Mouse (Mus musculus): ENCODE measurements around the gene Cd200r1.
A peak's percentile ranks its signal among the peaks of the same experiment; 100 is the strongest.
"Not testable (repeated sequence)": the region's sequence is repeated elsewhere in the genome, so short reads cannot be mapped to it uniquely, and the experiment has no call there.

Gene Cd200r1

DNA sequence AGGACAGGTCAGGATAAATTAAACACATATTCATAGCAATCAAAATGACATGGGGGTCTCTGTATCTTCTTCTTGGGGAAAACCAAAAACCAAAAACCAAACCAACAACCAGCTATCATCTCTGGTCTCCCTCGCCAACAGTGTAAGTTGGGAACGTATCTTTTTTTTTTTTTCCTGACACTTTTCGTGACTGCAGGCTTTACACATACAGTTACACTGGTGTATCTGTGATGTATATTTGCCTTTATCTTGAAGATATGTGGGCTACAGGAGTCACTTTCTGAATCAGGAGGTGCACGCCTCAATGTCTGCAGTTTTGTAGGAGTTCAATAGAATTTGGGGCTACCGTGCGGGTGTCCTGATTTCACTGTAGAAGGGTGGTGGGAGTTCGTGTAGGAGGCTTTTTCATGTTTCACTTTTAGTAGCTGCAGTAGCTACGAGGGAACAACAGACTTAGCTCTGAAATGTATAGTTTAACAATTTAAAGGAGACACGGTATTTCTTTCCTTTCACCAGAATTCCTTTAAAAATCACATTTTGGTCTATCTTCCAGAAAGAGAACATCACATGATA lies 870 bp downstream of the Cd200r1 start:
- no peak for DNase-seq (ENCODE audit: low spot score)

DNA sequence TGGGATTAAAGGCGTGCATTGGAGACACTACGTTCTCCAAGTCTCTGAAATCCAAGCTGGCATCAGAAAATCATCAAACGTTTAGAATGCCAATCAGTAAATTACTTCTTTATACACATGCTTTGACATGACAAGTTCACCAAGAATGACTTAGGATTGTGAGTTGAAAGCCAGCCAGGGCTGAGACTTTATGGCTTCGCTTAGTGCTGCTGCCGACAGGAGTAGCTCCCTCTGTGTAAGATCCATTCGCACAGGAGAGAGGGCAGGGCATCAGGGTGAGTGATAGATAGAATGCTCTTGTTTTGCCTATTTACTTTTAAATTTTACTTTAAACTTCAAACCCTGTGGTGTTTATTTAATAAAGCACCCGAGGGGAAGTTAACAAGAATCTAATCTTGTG lies 2.0 kb downstream of the Cd200r1 start:
- DNase-seq (ENCODE audit: low spot score), result no peak

DNA sequence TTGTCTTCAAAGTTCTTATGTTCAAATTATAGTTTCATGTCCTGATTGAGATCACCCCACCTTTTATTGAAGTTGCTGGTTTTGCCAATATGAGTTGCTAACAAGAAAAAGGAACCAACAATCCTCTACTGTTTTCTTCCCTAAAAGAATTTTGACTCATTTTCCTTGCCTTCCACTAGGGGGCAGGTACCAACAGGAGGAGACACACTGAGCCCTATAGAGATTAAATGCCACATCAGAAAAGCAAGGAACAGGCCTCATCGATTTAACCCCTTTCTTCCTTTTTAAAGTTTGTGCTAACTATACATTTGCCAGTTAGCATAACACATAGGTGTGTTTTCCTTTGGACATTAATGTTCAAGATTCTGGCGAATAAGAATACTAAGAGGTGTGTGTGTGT lies 2.4 kb downstream of the Cd200r1 start:
- DNase-seq (ENCODE audit: low spot score), result no peak

DNA sequence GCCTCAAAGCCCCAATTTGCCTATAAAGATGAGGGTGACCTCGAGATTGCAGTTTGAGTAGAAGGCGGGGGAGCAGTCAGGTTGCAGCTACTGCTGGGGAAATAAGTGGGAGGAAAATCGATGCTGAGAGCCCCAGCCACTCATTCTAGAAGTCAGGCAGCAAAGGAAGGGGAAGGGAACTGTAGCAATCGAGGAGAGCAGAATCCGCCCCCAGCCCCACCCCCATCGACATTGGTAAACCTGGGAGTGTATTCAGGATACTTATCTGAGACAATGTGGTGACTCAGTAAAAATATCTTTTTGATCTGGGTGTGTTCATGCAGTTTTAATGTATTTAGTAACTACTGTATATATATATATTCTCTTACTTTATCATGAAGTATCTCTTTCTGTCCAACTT lies 7.0 kb downstream of the Cd200r1 start:
- no peak for DNase-seq (ENCODE audit: low spot score)

DNA sequence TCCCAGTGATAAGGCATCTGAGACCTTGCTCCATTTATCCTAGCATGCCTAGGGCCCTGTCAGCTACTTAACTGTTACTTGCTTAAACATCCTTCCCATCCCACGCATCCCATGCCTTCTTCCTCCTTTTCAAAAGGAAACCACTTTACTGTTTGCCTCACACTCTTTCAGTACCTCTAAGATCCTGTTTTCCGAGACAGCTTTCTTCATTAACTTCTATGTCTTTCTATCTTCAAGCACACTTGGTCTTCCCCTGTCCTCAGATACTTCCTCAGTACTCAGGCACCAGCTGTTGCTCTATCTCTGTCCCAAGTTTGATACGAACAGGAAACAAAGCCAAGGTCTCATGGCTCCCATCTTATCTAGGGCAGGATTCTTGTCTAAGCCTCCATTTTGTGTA lies 8.1 kb downstream of the Cd200r1 start:
- DNase-seq (ENCODE audit: low spot score), result no peak

DNA sequence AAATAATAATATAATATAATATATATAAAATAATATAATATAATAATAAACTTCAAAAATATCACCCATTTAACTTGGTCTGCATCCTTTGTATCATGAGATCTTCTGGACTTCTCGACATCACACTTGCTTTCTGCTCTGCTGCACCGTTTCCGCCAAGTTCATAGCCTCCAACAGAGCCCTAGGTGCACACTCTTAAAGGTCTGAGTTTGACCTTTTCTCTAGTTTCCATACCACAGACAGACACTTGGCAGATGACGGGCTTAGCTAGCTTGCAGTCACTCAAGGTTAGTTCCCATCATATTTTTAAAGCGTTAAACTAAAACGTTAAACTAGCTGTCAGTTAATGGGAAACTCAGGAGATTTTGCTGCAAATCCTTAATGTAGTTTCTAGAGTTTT lies 8.7 kb downstream of the Cd200r1 start:
- no peak for DNase-seq (ENCODE audit: low spot score)

DNA sequence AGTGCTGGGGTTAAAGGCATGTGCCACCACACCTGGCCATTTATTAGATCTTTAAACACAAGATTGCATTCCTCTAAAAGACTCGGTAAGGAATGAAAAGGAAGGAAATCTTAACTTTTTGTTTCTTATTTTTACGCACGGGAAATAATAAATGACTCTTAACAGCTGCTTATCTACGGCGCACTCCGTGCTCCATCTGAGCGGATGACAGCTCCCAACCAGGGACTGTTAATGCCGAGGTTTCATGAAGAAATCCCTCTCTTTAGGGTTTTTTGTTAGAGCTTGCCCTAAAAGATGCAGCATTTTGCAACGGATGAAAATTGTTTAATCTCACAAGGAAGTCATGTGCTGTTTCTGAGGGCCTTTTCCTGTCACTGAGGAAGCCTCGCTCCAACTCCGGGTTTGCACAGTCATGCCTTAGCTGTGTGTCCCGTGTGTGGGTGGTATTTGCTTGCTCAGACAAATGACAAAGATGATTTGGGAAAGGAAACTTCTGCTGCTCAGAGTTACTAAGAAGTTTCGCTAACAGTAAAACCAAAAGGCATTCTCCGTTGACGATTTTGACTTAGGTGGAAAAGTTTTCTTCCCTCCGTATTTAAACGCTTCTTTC lies 13.1 kb downstream of the Cd200r1 start:
- peak; percentile 15 for DNase-seq (ENCODE audit: low spot score)

DNA sequence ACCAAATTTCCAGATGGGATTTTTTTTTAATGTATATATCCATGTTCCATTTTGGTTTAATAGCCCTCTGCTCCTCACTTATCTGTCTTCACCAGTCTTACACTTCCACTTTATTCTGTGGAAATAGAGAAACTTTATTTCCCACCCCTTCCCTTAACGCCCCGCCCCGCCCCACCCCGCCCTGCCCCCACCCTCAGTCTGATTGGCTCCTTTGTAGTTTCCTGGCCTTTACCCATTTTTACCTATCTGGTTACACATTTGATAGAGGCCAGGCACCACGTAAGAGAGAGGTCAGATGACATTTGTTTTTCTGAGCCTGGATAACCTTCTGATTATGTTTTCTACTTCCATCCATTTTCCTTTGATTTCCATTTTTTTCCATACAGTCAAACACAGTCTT lies 14.0 kb downstream of the Cd200r1 start:
- no peak for DNase-seq (ENCODE audit: low spot score)

DNA sequence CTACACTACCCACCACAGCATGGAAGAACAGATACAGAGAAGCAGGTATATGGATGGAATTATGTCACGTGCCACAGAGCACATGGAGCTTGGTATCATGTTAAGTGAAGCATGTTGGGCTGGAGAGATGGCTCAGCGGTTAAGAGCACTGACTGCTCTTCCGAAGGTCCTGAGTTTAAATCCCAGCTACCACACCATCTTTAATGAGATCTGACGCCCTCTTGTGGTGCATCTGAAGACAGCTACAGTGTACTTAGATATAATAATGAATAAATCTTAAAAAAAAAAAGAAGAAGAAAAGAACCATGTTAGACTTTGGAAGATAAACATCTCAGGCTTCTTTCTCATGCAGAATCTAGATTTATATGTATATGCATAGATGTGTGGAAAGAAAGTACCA lies 15.2 kb downstream of the Cd200r1 start:
- no peak for DNase-seq (ENCODE audit: low spot score)

DNA sequence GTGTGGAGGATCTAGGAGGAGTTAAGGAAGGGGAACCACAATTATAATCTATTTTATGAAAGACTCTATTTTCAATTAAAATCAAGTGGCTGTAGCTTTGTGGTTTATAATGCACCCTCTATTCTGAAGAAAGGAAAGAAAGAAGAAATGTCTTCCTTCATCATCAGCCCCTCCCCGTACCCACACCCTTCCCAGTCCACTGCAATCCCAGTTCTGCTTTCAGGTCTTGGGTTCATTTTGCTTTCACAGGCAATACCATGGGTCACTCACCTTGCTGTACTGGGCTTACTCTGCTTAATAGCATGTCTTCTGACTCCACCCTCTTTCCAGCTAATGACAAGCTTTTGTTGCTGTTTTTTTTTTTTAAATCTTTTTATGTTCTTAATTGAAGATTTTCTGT lies 21.4 kb downstream of the Cd200r1 start:
- no peak for DNase-seq (ENCODE audit: low spot score)

DNA sequence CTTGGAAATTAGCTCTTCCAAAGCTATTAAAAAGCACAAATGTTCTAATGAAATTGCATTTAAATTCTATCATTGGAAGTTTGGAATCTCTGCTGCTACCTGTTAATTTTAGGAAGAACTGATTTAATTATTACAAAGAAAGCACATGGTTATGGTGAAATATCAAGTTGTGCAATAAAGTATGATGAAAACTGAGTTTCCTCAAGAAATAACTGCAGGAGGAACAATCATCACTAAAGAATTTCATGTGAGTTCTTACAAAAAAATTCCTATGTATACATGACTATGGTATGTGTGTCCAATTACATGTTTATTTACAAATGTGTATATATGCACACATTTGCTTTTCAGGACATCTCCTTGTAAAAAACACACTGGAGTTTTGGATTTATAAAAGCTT lies 28.9 kb downstream of the Cd200r1 start:
- DNase-seq (ENCODE audit: low spot score), result no peak

DNA sequence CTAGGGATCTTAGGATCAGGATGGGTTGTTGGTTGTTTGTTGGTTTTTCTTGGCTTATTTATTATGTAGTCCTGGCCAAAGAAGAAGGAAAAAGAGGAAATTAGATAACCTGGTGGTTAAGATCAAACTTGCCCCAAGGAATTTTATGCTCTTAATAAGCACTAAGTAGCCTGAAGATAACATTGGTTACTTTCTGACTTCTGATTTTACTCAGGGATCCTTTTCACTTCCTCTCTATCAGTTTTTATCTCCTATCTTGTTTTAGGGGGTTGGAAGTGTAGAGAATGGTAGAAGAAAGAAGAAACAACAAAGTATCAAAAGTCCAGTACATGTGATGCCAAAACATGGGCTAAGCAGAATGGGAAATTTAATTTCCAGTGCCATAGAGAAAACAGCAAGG lies 40.4 kb downstream of the Cd200r1 start:
- no peak for DNase-seq (ENCODE audit: low spot score)

DNA sequence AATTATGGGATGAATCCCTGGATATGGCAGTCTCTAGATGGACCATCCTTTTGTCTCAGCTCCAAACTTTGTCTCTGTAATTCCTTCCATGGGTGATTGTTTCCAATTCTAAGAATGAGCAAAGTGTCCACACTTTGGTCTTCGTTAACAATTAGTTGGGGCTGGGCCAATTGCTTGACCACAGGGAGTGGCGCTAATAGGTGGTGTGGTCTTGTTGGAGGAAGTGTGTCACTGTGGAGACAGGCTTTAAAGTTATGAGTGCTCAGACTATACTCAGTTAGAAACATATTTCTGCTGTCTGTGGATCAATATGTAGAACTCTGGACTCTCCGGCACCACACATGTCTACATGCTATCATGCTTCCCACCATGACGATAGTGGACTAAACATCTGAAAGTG lies 44.7 kb downstream of the Cd200r1 start:
- not testable (repeated sequence) for DNase-seq (ENCODE audit: low spot score)

DNA sequence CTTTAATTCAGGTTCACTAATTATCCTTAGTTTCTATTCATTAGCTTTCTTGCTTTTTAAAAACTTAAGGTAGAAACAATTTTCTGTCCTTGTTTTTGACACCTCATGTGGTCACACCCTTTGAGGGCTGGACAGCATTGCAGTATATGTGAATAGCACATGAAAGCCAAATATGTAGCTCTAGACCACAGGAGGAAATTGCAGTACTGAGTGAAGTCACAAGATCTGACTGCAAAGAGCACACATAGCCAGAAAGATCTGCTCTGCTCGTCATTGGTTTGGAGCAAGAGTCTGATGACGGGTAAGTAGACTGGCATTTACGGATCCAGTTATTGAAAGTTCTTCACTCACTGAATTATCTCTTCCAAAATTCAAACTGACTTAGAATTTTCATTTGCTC lies 46.0 kb downstream of the Cd200r1 start, which contains the start of gene Cd200r4:
Gene Cd200r4 (plus strand): TSS at position 190 of the 400 bp plus-strand sequence.
- DNase-seq (ENCODE audit: low spot score), result no peak

DNA sequence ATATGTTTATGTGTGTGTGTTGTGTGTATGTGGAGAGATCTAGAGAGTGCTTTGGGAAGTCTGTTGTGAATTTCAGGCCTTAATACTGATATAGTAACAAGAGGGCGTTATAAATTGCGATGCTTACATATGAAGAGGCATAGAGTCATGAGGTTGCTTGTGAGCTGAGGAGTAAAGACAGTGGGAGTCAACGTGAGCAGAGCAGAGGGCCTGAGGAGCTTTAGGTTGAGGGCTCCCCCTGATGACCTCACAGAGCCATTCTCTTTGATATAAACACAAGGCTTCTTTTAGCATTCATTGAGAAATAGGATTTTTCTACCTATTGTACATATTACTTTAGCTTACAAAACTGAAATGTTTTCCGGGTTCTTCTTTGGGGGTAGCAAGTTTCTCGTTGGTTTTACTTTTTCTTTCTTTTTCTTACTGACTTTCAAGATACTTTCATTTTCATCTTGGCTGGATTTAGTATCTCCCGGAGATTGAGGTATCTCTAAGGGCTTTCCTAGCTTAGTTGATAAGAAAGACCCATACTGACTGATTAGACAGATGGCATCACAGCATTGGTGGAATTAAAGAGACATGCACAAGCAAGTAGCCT lies 47.0 kb downstream of the Cd200r1 start:
- DNase-seq (ENCODE audit: low spot score), result no peak

DNA sequence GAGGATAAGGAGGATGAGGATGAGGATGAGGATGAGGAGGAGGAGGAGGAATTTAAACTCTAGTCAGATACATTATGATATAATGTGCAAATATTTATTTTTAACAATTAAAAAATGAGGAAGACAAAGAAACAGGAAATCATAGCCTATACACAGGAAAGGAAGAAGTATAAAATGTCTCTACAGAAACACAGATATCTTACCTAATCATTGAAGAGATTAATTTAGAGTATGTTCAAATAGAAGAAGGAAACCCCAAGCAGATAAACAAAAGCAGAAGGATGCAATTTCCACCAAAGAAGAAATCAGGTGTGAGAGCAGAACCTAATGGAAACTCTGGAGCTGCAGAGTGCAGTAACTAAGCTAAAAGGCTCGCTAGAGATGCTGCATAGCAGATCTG lies 52.5 kb downstream of the Cd200r1 start:
- DNase-seq (ENCODE audit: low spot score), result no peak

DNA sequence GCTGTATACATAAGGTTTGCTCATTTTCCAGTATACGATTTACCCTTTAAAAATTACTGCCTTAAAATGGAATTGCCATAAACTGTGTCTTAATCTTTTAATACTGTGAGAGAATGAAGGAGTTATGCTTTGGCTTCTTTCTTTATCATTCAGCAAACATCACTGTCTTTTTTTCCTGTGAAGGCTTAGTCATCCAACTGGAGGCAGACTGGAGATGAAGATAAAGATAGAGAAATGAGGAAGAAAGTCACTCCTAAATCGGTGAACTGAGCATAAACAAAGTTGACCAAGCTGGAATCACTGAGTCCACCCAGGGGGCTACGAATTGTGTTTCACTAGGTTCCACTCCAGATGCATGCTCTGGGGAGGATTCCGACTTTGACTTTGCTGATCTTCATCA lies 55.0 kb downstream of the Cd200r1 start:
- DNase-seq (ENCODE audit: low spot score), result no peak

DNA sequence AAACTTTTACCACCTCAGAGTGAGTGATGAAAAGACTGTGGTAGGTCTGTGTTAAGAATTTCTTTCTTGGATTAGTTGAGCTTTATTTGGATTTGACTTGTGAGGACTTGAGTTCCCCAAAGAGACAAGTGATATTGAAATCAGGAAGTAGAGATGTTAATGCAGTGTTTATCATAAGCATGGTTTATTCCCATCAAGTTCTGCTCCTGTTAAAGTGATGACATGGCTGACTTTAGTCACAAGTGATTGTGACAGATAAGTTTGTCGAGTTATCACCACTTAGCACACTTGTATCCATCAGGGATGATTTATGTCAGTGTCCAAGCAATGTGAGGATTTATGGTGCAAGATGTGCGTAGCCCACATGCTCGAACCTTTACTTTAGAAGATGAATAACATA lies 66.8 kb downstream of the Cd200r1 start:
- no peak for DNase-seq (ENCODE audit: low spot score)

DNA sequence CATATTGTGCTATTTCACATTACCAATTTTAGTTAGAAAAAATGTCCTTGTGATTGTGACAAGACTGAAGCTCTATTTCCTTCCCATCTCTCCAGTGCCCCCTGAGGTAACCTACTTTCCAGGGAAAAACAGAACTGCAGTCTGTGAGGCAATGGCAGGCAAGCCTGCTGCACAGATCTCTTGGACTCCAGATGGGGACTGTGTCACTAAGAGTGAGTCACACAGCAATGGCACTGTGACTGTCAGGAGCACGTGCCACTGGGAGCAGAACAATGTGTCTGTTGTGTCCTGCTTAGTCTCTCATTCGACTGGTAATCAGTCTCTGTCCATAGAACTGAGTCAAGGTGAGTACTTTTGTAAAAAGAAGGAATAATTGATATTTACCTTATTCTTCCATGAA lies 67.7 kb downstream of the Cd200r1 start:
- not testable (repeated sequence) for DNase-seq (ENCODE audit: low spot score)

All from left cerebral cortex, adult 11 months (tissue).